Mouse (Mus musculus) brain, embryonic 18.5 days (tissue): ENCODE data around the gene Tssk6.

Source experiments
- DNase-seq: peaks from one replicate; pipeline ENCODE4 v3.0.0-alpha.2; 2012; ENCODE audit warnings: low read depth, low spot score

Gene Tssk6

GRCm38 (mm10) chr8:69884141-69884540, 17.8 kb upstream of the Tssk6 start:
- DNase-seq, result no peak

- DNase-seq, result no peak
These were observed 14.4 kb upstream of the Tssk6 start, which contains the start of gene Cilp2 for GRCm38 (mm10) chr8:69887289-69888243. TSS of gene Cilp2 (minus strand) at chr8:69887687.

GRCm38 (mm10) chr8:69888244-69888866, 13.6 kb upstream of the Tssk6 start:
- no peak for DNase-seq

- no peak for DNase-seq
These were observed 13.1 kb upstream of the Tssk6 start for GRCm38 (mm10) chr8:69888902-69889301.

GRCm38 (mm10) chr8:69890813-69891241, 11.2 kb upstream of the Tssk6 start:
- DNase-seq, result no peak

- no peak for DNase-seq
These were observed 8.1 kb upstream of the Tssk6 start for GRCm38 (mm10) chr8:69893863-69894262.

- DNase-seq, result no peak
These were observed 7.1 kb upstream of the Tssk6 start for GRCm38 (mm10) chr8:69894836-69895332.

GRCm38 (mm10) chr8:69895772-69896451, 6.1 kb upstream of the Tssk6 start:
- no peak for DNase-seq

GRCm38 (mm10) chr8:69897857-69898256, 4.1 kb upstream of the Tssk6 start:
- no peak for DNase-seq

GRCm38 (mm10) chr8:69899876-69900275, 2.1 kb upstream of the Tssk6 start:
- DNase-seq, result no peak

- no peak for DNase-seq
These were observed 1.0 kb upstream of the Tssk6 start for GRCm38 (mm10) chr8:69900895-69901451.

GRCm38 (mm10) chr8:69901484-69902162, 361 bp upstream of the Tssk6 start:
- DNase-seq, result peak; percentile 89

- DNase-seq, result peak; percentile 99
These were observed 1.1 kb downstream of the Tssk6 start for GRCm38 (mm10) chr8:69903063-69903542.

- no peak for DNase-seq
These were observed 2.1 kb downstream of the Tssk6 start for GRCm38 (mm10) chr8:69904096-69904495.

GRCm38 (mm10) chr8:69906260-69906659, 4.3 kb downstream of the Tssk6 start:
- no peak for DNase-seq

- DNase-seq, result no peak
These were observed 5.1 kb downstream of the Tssk6 start for GRCm38 (mm10) chr8:69907106-69907505.

- DNase-seq, result no peak
These were observed 9.9 kb downstream of the Tssk6 start for GRCm38 (mm10) chr8:69911917-69912316.

GRCm38 (mm10) chr8:69912478-69913074, 10.6 kb downstream of the Tssk6 start:
- DNase-seq, result no peak

- DNase-seq, result no peak
These were observed 12.5 kb downstream of the Tssk6 start for GRCm38 (mm10) chr8:69914526-69914925.

- DNase-seq, result no peak
These were observed 13.8 kb downstream of the Tssk6 start for GRCm38 (mm10) chr8:69915748-69916147.
